Mouse (Mus musculus) heart, postnatal 36 days (tissue): ENCODE data around the gene Grasp. TPM values are rescaled to one million over a fixed set of nuclear protein-coding genes. Genes with fewer than 3 reads are reported as not detected.

Source experiments
- DNase-seq, 2 experiments: peaks; one replicate each; pipeline ENCODE4 v3.0.0; 2021 to 2022
- intact Hi-C: fragments of 180-260 bp; cut with DNase I; formaldehyde crosslinking; loops from one replicate; pipeline ENCODE4 v1.15.1; 2025
- total RNA-seq, 2 experiments: library from RNA; stranded (reverse); gene quantifications; 2 replicates each; pipeline ENCODE4 v1.2.3; 2021

The Grasp gene
- total RNA-seq, 2 experiments from 2014 or later: 10.7 to 12.0 TPM

DNA sequence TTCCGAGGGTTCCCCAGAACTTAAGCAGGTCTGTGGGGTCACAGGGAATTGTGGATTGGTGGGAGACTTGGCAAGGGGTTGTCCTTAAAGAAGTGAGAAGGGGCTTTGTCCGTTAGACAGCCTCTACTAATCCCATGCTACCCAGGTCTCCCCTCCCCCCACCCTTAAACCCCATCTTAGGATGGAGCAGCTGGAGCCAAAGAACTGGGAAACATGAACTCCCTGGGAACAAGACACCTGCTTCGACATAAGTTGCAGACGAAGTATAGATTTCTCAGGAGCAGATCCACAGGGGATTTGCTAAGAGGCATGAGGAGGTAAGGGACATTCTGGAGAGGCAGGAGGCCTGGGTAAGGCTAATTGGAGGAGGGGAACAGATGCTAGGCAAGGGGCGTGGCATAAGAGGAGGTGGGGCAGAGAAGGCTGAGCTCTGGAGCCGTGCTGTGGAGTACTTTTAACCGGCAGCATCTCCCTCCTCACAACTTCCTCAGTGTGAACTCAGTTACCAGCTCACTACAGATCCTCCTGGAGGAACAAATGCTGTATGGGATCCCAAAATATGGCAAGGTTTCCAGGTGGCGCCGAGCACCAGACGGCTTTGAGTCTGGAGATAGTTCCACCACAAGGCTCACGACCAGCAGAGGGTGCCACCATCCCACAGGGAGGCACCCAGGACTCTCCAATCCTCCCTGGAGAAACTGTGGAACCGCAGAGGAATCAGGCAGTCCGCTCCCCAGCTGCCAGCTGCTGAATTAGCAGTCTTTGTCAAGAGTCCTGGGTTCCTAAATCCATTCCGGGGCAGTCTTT lies 2.5 kb upstream of the Grasp start:
- DNase-seq: peak; percentile 89 to 92
- intact Hi-C loops: loop anchor here (1.0 kb wide), 2 partner anchors 16 to 94 kb away; no protein-coding TSS in a partner anchor

DNA sequence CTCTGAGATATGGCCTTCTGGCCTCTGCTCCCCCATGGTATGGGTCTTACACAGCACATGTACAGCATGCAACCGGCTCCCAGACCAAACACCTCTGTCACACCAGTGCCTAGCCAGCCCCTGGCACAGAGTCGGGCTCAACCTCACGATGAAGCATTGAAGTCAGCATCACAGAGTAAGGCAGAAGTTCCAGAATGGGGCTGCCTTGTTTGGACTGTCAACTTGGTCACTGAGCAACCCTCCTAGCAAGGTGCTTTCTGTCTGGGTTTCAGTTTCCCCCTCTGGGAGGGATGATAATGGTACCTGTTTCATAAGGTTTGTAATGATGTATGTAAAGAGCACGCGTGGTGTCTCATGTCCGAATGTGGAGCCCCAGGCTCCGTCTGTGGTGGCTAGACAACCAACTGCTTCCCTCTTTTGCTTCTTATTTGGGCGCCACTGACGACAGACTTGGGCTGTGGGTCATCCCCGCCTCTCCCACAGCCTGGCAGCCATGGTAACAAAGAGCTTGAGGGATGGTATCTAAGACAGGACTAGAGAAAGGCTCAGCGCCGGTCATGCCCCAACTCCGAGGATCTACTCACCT lies 998 bp upstream of the Grasp start:
- no peak for DNase-seq
- intact Hi-C loops: no loop called here

DNA sequence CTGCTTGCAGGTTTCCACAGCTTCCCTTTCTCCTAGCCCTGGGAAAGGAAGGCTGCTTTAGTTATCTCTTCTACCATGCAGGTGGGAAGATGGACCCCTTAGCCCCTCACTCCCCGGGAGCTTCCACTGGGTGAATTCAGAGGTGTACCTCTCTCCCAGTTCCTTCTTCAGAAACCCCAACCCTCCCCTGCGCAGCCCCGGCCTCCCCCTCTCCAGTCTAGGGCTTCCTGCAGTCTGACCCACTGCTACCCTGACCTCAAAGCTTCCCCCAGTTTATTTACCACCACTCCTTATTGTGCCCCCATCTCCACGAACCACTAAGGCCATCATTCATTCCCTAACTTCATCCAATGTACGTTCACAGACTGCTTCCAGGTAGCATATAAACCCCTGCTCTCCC lies 392 bp upstream of the Grasp start:
- intact Hi-C loops: no loop called here
- DNase-seq: no peak

DNA sequence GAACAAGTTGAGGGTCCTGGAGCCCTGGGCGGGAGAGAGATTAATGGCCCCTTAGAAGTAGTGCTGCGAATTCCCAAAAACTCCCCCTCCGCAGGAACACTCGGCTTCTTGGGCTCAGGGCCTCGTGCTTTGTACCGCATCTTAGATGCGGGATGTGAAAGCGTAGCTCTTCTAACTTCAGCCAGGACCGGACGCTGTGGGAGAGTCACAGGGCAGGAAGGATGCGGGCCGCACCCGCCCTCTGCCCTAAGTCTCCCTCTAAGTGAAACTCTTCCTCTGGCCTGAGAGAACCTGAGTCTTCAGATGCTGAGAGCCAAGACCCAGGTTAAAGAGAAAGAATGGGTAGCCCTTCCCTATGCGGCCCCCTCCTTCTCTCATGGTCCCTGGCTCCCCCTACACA lies 989 bp downstream of the Grasp start:
- peak; percentile 45 to 63 for DNase-seq
- intact Hi-C loops: loop anchor here (1.0 kb wide), 1 partner anchor 58 kb away; no protein-coding TSS in a partner anchor

DNA sequence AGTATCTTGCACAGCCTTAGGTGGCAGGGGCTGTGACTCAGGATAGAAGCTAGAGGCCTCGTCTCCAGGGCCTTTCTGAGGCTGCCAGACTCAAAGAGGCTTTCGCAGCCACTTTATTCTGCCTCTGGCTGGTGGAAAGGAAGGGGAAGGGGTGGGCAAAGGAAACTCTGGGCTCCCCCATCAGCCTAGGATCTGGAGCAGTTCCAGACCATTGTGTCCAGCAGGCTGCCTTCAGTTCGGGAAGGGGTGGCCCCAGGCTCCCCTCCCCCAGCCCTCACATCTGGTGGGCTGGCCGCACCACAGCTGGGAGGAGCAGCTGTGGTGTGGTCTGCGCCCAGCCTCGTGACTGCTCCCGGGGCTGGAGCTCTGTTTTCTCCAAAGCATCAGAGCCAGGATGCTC lies 4.0 kb downstream of the Grasp start:
- DNase-seq: peak; percentile 77
- intact Hi-C loops: no loop called here

DNA sequence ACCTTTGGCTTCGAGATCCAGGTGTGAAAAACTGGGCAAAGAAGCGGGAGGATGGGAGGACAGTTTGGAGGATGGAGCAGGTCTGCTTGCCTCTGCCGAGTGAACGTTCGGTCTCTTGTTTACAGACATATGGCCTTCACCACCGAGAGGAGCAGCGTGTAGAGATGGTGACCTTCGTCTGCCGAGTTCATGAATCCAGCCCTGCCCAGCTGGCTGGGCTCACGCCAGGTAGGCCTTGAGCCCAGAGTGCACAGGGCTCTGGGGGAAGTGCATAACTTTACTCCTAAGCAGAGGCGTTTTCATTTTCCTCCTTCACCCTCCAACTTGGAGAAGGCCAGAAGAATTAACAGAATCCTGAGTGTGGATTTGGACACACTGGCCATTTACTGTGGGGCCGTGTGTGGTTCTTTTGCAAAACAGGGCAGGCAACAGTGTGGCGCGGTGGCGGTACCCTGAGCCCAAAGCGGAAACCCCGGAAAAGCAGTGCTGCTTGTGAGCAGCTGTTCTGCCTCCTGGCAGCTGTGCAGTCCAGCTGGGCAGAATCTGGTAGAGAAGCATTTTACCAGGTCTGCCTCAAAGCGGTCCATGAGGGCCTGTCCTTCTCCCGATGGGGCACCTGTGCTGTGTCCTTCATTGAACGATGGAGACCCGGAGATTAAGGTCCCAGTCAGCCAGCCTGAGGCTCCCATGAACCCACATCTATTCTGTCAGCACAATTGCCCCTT lies 5.0 kb downstream of the Grasp start:
- intact Hi-C loops: no loop called here

DNA sequence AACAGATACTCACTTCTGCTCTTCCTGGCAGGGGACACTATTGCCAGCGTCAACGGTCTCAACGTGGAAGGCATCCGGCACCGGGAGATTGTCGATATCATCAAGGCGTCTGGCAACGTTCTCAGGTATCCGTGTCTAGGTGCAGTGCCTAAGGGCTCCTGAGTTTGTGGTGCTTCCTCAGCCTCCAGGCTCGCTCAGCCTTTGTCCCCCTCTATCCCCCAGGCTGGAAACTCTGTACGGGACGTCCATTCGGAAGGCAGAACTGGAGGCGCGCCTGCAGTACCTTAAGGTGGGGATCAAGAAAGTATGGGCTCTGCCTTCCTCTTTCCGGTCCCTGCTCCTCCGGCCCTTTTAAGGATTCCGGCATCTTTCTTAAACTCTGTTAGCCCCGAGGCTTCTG lies 6.5 kb downstream of the Grasp start:
- intact Hi-C loops: no loop called here
- no peak for DNase-seq

More for the DNA sequence above, 5.0 kb downstream of the Grasp start:
- peak; percentile 61 to 66 for DNase-seq

DNA sequence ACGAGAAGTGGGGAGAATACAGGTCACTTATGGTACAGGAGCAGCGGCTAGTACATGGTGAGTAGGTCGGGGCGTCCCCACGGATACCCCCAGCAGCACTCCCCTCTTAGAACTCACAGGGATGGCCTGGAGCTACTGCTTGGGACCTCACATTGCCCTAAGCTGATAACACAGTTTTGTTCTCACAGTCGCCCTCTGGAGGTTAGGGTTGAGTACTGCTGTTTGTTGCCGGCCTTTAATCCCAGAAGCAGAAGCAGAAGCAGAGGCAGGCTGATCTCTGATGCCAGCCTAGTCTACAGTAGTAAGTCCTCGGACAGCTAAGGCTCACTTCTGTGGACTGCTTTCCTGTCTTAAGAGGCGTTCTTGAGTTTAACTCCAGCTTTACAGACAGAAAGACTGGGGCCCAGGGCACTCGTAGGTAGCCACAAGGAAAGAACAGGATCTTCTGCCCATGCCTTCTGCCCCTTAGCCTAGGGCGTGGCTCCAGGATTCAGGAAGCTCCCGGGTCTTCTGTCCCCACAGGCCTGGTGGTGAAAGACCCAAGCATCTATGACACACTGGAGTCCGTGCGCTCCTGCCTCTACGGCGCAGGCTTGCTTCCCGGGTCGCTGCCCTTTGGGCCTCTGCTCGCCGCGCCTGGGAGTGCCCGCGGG lies 7.1 kb downstream of the Grasp start:
- DNase-seq: peak in 1 of 2 experiments; percentile 56

DNA sequence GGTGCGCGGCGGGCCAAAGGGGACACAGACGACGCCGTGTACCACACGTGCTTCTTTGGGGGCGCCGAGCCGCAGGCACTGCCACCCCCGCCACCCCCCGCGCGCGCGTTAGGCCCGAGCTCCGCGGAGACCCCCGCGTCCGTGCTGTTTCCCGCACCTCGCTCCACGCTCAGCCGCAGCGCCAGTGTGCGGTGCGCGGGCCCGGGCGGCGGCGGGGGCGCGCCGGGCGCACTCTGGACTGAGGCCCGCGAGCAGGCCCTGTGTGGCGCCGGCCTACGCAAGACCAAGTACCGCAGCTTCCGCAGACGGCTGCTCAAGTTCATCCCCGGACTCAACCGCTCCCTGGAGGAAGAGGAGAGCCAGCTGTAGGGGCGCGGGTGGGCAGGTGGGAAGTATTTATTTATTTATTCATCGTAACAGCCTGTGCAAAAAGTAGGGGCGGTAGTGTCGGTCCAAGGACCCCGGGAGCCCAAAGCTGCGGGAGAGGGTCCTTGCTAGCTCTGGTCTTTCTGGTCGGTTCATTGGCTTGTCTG lies 7.7 kb downstream of the Grasp start:
- DNase-seq: no peak
- intact Hi-C loops: no loop called here

More for the DNA sequence above, 7.1 kb downstream of the Grasp start:
- intact Hi-C loops: no loop called here

DNA sequence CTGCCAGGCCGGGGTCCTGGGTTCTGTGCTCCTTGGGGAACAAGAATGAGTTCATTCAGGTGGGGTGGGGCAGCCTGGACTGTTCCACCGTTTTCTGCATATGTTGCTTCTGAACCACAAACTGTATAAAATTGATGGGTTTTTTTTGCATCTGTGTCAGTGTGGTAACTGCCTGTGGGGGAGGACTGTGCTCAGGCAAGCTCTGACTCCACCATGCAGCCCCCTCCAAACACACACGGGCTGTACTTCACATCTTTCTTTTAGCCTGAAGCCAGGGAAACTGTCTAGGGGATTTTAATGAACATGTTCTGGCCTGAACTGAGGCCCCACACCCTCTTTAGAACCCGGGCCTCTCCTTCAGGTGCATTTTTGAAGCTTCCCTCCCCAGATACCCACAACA lies 8.6 kb downstream of the Grasp start:
- DNase-seq: no peak
- intact Hi-C loops: no loop called here

DNA sequence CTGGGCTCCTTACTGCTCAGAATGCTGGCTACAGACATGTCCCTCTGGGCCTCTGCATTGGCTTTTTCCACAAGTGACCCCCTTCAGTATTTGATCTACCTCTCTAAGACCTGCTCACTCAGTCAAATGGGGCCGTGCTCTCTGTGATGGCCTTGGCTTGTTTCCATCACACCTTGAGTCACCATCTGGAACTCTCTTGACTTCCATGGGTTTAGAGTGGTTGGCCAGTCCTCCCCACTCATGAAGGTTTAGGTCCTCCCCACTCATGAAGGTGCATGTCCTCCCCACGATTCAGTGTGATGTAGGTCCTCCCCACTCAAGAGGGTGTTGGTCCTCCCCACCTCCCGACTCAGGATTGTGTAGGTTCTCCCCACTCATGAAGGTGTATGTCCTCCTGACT lies 9.2 kb downstream of the Grasp start:
- DNase-seq: no peak
- intact Hi-C loops: no loop called here

DNA sequence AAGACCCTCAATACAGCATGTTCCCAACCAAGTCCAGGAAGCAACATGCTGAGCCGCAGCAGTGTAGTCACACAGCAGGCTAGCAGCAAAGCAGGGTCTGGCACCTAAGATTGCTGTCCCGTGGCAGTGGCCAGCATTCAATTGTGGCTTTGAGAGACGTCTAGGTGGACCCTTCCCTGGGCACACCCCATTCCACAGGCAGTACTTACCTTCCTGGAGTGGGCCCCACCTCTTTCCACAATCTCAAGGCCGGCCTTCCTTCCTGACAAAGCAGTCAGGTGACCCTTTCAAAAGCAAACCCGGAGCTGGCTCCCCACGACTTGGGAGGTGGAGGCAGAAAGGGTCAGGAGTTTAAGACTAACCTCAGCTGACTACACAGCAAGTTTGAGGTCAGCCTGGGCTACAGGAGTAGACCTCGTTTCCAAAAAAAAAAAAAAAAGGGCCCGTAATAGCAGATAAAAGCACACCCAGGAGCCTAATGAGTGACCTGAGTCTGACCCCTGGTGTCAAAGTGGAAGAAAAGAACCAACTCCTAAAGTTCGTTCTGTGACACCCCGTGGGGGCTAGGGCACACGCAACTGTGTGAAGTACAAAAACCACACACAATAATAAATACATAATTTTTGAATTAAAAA lies 9.8 kb downstream of the Grasp start:
- DNase-seq: no peak
- intact Hi-C loops: no loop called here

DNA sequence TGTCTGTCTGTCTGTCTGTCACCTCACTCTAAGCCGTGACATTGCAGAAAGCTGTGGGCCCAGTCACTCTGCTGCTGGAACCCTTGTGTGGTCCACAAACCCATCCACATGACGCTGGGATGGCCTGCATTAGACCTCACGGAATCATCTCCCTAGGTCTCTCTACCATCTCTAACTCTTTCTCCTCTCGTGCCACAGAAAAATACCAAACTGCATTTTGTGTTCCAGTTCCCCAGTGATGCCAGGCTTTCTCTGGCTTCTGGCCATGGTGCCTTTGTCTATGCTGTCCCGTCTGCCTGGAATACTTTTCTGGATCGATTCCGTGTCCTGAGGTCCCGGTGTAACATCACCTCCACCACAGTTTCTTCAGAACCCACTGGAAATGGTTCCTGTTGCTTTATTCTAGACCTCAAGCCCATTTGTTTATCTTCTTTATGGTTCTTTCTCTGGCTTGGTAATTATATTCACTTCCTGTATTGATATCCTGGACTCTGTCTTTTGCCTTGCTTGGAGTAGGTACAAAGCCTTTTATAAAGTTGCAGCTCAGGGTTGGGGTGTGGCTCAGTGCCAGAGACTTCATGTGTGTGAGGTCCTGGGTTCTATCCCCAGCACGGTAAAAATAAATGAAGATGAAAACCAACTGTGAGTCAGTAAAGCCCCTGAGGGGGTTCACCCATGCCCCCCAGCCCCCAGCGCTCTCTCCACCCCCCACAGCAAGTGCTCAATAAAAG lies 10.8 kb downstream of the Grasp start:
- intact Hi-C loops: no loop called here
- DNase-seq: no peak

DNA sequence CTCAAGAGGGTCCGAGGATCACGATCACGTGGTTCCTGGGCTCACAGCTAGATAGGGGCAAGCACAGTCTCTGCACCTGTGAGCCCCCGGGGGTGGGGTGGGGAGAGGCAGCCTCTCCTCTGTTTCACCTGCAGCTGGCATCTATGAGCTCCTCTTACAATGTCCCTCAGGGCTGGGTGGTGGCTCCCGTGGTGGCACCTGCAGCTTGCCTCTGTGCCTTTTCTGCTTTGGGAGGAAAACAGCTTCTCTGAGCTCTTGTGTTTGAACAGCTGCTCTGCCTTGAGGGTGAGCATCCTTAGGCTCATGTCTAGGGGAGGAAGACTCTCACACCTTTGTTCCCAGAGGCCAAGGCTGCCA lies 11.3 kb downstream of the Grasp start:
- intact Hi-C loops: no loop called here
- DNase-seq: no peak

DNA sequence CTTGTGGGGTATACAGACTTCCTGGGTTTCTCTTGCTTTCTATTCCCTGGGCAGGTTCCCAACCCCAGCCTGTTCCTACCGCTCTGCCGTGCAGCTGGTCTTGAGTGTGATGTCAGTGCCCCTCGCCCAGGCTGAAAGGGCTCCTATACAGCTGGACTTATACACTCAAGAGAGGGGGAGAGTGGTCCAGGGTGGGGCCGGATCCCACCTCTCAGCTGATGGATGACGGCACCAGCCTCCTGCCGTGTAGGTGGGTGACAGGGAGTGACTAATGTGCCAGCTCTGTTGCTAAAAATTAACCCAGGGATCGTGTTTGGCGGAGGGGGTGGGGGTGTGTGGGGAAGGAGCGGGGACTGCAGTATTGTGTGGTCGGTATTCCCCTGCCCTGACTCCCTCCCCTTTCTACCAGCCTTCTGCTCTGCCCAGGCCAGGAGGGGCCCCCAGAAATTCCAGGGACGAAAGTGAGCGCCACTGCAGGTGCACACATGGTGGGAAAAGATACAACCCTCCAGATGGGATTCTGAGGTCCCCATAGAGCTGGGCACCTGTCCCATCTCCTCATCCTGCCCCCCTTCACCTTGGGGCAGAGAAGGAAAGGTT lies 11.8 kb downstream of the Grasp start:
- intact Hi-C loops: no loop called here
- DNase-seq: no peak

DNA sequence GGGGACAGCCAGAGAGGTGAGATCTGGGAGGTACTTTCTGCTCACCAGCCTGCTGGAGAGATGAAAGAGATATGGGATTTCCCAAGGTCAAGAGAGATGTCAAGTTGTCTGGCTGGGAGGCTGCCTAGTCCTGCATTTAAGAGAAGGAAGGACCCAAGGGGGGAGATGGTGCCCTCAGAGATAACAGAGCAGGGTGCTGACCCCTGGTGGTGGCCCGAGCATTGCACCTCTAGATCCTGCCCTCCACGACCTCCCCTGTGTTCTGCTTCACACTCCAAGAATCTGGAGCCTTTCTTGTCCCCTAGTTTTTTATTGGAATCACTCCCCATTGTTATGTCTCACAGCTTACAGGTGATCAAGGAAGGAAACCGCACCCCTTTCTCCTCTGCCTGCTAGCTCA lies 12.9 kb downstream of the Grasp start:
- intact Hi-C loops: loop anchor here (1.0 kb wide), 2 partner anchors 16 to 27 kb away; no protein-coding TSS in a partner anchor
- peak; percentile 75 to 85 for DNase-seq

DNA sequence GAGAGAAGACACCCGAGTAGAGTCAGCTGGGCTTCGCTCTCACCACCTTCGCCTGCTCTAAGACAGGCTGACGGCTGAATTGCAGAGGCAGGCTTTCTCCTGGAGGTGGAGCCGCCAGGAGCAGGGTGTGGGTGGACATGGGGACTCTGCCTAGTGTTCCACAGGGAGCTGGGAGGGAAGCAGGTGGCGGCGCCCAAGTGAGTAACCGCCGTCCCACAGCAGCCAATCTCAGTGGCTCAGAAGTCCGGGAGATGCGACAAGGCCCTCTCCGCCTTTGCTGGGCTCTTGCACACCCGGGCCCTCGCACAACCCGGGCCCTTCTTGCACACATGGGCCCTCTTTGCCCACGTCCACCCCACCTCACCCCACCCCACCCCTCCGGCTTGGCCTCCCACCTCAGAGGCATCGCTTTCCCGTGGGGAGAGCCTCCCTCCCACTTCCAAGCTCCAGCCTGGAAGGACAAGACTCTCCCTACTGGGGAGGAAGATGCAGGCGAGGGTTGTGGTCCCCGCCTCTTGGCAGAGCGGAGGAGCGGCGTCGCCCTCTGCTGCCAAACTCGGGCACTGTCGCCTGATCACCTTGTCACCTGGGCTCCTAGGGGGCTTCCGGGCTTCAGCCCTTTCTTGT lies 15.0 kb downstream of the Grasp start:
- intact Hi-C loops: loop anchor here (1.0 kb wide), 1 partner anchor 76 kb away; no protein-coding TSS in a partner anchor
- DNase-seq: peak in 1 of 2 experiments; percentile 63

DNA sequence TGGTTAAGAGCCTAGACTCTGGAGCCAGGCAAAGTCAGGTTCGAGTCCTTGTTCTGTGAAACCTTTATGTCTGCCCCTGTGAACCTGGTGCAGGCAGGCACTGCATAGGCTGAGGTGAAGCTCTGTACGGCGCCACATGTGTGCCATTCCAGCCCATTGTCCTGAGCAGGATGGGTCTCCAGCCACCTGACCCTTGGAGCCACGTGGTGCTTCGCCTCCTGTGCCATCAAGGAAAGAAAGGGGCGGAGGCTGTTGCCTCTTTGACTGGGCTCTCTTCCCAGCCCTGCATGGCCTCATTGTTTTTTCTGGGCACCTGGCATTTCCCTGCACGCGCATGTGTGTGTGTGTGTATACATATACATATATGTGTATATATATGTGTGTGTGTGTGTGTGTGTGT lies 15.8 kb downstream of the Grasp start:
- DNase-seq: no peak
- intact Hi-C loops: loop anchor here (1.0 to 5.0 kb wide), 2 partner anchors 75 to 742 kb away; no protein-coding TSS in a partner anchor
